In genomic region chr9:40694284-40694683, GRCm38 (mm10) we compare ENCODE assay signal across 18 mouse cellular contexts. TPM values are rescaled to one million over a fixed set of nuclear protein-coding genes. Genes with fewer than 3 reads are reported as not detected.
DNase-seq lines count a peak whose midpoint lies in the region; ATAC-seq lines count a peak whose summit lies in the region.
"Had no signal": no experiment of that assay in that cellular context is flagged by ENCODE, and none has a peak within 500 bp of the region (broad histone marks: within the 10 kb centered on the region; RNA-seq: fewer than 3 reads in every experiment).

No protein-coding gene starts in this region.

- no peaks in the 10 kb centered on the region for H3K36me3 ChIP-seq in heart, embryonic 13.5 days
- peaks cover 23% of the 10 kb centered on the region for H3K36me3 ChIP-seq in embryonic facial prominence, embryonic 13.5 days
- 0 out of 2 replicates have a peak, but pooled peaks cover 9% of the 10 kb centered on the region for H3K36me3 ChIP-seq in hindbrain, embryonic 13.5 days
- no peaks in the 10 kb centered on the region for H3K36me3 ChIP-seq in midbrain, embryonic 15.5 days (replicated peaks)

- H3K9ac ChIP-seq in heart, embryonic 13.5 days = no peak overlapping the region
- no peak overlapping the region for H3K9ac ChIP-seq in embryonic facial prominence, embryonic 13.5 days
- peak overlapping the region; percentile 24; the same call in 1 of the 2 replicates for H3K9ac ChIP-seq in hindbrain, embryonic 13.5 days
- H3K9ac ChIP-seq in midbrain, embryonic 15.5 days = no peak overlapping the region
- H3K9ac ChIP-seq: lung, embryonic 14.5 days had no signal

- intact Hi-C loops in heart, postnatal 14 days (cut with DNase I) = no loop called here

- H3K27ac ChIP-seq in heart, embryonic 13.5 days (replicated peaks) = peak overlapping the region; percentile 76; the same call in 1 of the 2 replicates
- peak overlapping the region; percentile 33 for H3K27ac ChIP-seq in embryonic facial prominence, embryonic 13.5 days
- H3K27ac ChIP-seq in hindbrain, embryonic 13.5 days = peak overlapping the region; percentile 83
- H3K27ac ChIP-seq in midbrain, embryonic 15.5 days = peak overlapping the region; percentile 65

- peaks cover 26% of the 10 kb centered on the region for H3K4me1 ChIP-seq in heart, embryonic 13.5 days
- H3K4me1 ChIP-seq in embryonic facial prominence, embryonic 13.5 days = peaks cover 67% of the 10 kb centered on the region
- H3K4me1 ChIP-seq in hindbrain, embryonic 13.5 days (replicated peaks) = peaks cover 43% of the 10 kb centered on the region
- peaks cover 24% of the 10 kb centered on the region for H3K4me1 ChIP-seq in midbrain, embryonic 15.5 days
- H3K4me1 ChIP-seq: megakaryocyte, embryonic 14.5 days had no signal

- DNase-seq in heart, postnatal 14 days = no peak
- no peak for DNase-seq in ovary, adult 18-20 months (ENCODE audit: low spot score)
- DNase-seq in cerebellum, postnatal 14 days = no peak
- no peak for DNase-seq in adrenal gland, adult 8-10 months
- DNase-seq: B cell, adult 2 months; embryo, embryonic 11 days; heart, postnatal 10 days; layer of hippocampus, adult 9-11 months; thymus, postnatal 36 days had no signal

- H3K27me3 ChIP-seq in heart, embryonic 13.5 days (replicated peaks) = no peaks in the 10 kb centered on the region
- H3K27me3 ChIP-seq in embryonic facial prominence, embryonic 13.5 days = no peaks in the 10 kb centered on the region
- no peaks in the 10 kb centered on the region for H3K27me3 ChIP-seq in hindbrain, embryonic 13.5 days
- H3K27me3 ChIP-seq in midbrain, embryonic 15.5 days (replicated peaks) = no peaks in the 10 kb centered on the region

- H3K4me3 ChIP-seq in heart, embryonic 13.5 days = no peak overlapping the region
- no peak overlapping the region for H3K4me3 ChIP-seq in embryonic facial prominence, embryonic 13.5 days
- H3K4me3 ChIP-seq in hindbrain, embryonic 13.5 days = no peak overlapping the region
- no peak overlapping the region for H3K4me3 ChIP-seq in midbrain, embryonic 15.5 days
- H3K4me3 ChIP-seq: megakaryocyte, embryonic 14.5 days had no signal

- no peaks in the 10 kb centered on the region for H3K9me3 ChIP-seq in heart, embryonic 13.5 days
- H3K9me3 ChIP-seq in embryonic facial prominence, embryonic 13.5 days = 0 out of 2 replicates have a peak, but pooled peaks cover 2% of the 10 kb centered on the region
- no peaks in the 10 kb centered on the region for H3K9me3 ChIP-seq in hindbrain, embryonic 13.5 days
- H3K9me3 ChIP-seq in midbrain, embryonic 15.5 days = no peaks in the 10 kb centered on the region
- H3K9me3 ChIP-seq: megakaryocyte, embryonic 14.5 days had no signal

- ATAC-seq in heart, embryonic 13.5 days (ENCODE audit: extremely low read depth, insufficient number of reproducible peaks, low FRiP score, low TSS enrichment) = no peak
- no peak for ATAC-seq in embryonic facial prominence, embryonic 13.5 days (ENCODE audit: insufficient number of reproducible peaks, insufficient read depth, low FRiP score, low TSS enrichment, low read depth)
- ATAC-seq in hindbrain, embryonic 13.5 days (ENCODE audit: low FRiP score) = no peak
- ATAC-seq in midbrain, embryonic 15.5 days (replicated peaks) = peak; percentile 9

- WGBS in heart, embryonic 13.5 days = 83% methylated on average over 12 of the region's 12 CpGs
- WGBS in embryonic facial prominence, embryonic 13.5 days = 37% methylated on average over 12 of the region's 12 CpGs
- 60% methylated on average over 12 of the region's 12 CpGs for WGBS in hindbrain, embryonic 13.5 days
- WGBS in midbrain, embryonic 15.5 days = 64% methylated on average over 12 of the region's 12 CpGs

- no peak overlapping the region for H3K4me2 ChIP-seq in heart, embryonic 13.5 days
- peak overlapping the region; percentile 27; the same call in 1 of the 2 replicates for H3K4me2 ChIP-seq in embryonic facial prominence, embryonic 13.5 days
- peak overlapping the region; percentile 13; the same call in 1 of the 2 replicates for H3K4me2 ChIP-seq in hindbrain, embryonic 13.5 days
- H3K4me2 ChIP-seq in midbrain, embryonic 15.5 days = no peak overlapping the region
- H3K4me2 ChIP-seq: lung, embryonic 14.5 days had no signal

RNA-seq across cellular contexts. Expression of gene Clmp, which starts 8.5 kb away (rescaled TPM):
- polyA plus RNA-seq in heart, embryonic 13.5 days (2015; fragmentation: Nextera tagmentation; extraction: Ambion mirVana) = 8.4 and 9.4 TPM in 2 replicates
- total RNA-seq in heart, postnatal 14 days (2021) = 1 to 10 TPM; 4.2 to 6.0 TPM
- polyA plus RNA-seq in embryonic facial prominence, embryonic 13.5 days (2015; fragmentation: Nextera tagmentation; extraction: Ambion mirVana) = 55.9 and 56.5 TPM in 2 replicates
- polyA plus RNA-seq in hindbrain, embryonic 13.5 days (2015; fragmentation: Nextera tagmentation; extraction: Ambion mirVana) = 46.6 and 47.1 TPM in 2 replicates
- 49.0 and 57.0 TPM in 2 replicates for polyA plus RNA-seq in midbrain, embryonic 15.5 days (2015; fragmentation: Nextera tagmentation; extraction: Ambion mirVana)
- total RNA-seq in adrenal gland, adult 8-10 months (2022) = 10 to 100 TPM in 1 of 4 experiments, 1 to 10 TPM in 3; 3.5 to 10.5 (median 5.9) TPM

RNA-seq across cellular contexts. Expression of gene Gm21915, which starts 23.9 kb away (rescaled TPM):
- not detected in 2 replicates for polyA plus RNA-seq in heart, embryonic 13.5 days (2015; fragmentation: Nextera tagmentation; extraction: Ambion mirVana)
- total RNA-seq in heart, postnatal 14 days (2021) = not detected
- not detected in 2 replicates for polyA plus RNA-seq in embryonic facial prominence, embryonic 13.5 days (2015; fragmentation: Nextera tagmentation; extraction: Ambion mirVana)
- not detected in 2 replicates for polyA plus RNA-seq in hindbrain, embryonic 13.5 days (2015; fragmentation: Nextera tagmentation; extraction: Ambion mirVana)
- polyA plus RNA-seq in midbrain, embryonic 15.5 days (2015; fragmentation: Nextera tagmentation; extraction: Ambion mirVana) = not detected in 2 replicates
- not detected for total RNA-seq in adrenal gland, adult 8-10 months (2022)
- total RNA-seq: gastrocnemius, postnatal 4 days; heart, postnatal 10 days had no signal
- polyA plus RNA-seq: limb, embryonic 14.5 days; lung, embryonic 14.5 days; stomach, embryonic 16.5 days had no signal

Comparison
In these comparisons a context has a peak if more than half of its experiments do, and no peak if none do; other contexts are left out.
1. H3K27ac ChIP-seq: peak in every context shown above with its lines; median percentile 83 in hindbrain, embryonic 13.5 days; 76 in heart, embryonic 13.5 days; 65 in midbrain, embryonic 15.5 days; 33 in embryonic facial prominence, embryonic 13.5 days.
2. H3K4me2 ChIP-seq: peak in embryonic facial prominence, embryonic 13.5 days (single experiment) and hindbrain, embryonic 13.5 days (single experiment); none in heart, embryonic 13.5 days (single experiment) and midbrain, embryonic 15.5 days (single experiment).